Mouse (Mus musculus) thymus, postnatal 10 days (tissue): ENCODE results near the gene Hdac9.
"Not testable (repeated sequence)": the region's sequence is repeated elsewhere in the genome, so short reads cannot be mapped to it uniquely, and the experiment has no call there.

Source experiments
- DNase-seq, 2 experiments: peaks; one replicate each; pipeline ENCODE4 v3.0.0; 2021; ENCODE audit warnings: low spot score in 2 of 2

The Hdac9 gene

DNA sequence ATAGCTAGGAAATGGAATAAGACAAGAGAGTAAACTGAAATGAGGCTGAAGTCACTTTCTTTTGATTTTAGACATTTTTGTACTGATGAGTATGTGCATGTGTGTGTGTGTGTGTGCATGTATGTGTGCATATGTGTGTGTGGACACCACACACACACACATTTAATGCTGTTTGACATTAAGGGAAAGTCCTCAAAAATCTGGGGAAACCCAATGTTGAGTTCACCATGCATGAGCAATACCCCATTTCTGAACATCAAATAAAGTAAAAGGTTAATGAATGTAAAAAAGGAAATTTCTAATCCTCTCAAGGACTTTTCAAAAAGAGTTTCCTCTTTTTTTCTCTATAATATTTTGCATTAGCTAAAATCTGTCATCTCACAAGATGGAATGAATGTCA is 427.3 kb downstream of the Hdac9 start:
- DNase-seq: no peak

- no peak for DNase-seq
Observed at GRCm38 (mm10) chr12:34487666-34488065, 429.2 kb downstream of the Hdac9 start.

GRCm38 (mm10) chr12:34487021-34487420 is 429.9 kb downstream of the Hdac9 start:
- no peak for DNase-seq

- DNase-seq: no peak
Observed at GRCm38 (mm10) chr12:34486016-34486415, 430.9 kb downstream of the Hdac9 start.

- no peak for DNase-seq
Observed at GRCm38 (mm10) chr12:34481702-34482101, 435.2 kb downstream of the Hdac9 start.

GRCm38 (mm10) chr12:34472949-34473651 is 443.8 kb downstream of the Hdac9 start:
- DNase-seq: no peak

DNA sequence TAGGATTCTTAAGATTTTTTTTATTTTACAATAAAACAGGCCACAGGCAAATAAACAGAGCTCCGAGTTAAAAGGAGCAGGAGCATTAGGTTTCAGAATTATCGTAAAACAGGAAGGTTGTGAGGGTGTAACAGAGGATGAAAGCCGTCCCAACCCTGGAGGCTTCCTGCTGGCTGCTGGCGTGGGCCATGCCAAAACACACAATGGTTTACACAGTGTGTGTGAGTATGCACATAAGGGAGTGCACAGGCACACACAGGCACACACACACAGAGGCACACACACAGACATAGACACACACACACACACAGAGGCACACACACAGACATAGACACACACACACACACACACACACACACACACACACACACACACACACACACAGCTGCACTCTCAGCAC is 444.4 kb downstream of the Hdac9 start:
- no peak for DNase-seq

- DNase-seq: no peak
Observed at GRCm38 (mm10) chr12:34461728-34462127, 455.2 kb downstream of the Hdac9 start.

DNA sequence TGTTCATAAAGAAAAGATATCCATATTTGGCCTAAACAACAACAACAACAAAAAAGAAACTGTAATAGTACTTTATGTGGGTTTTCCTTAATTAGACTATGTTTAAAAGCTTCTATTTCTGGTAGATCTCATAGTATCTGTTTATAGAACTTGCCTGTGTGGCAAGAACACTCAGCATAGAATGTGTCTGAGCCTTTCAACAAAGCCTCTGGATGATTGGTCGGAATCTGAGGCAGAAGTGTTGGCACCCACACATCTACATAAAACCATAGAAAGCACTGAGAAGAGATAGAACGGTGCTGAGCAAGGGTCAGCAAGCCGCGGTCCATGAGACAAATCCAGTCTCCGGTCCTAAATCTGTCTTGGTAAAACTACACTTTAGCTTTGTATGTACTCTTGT is 464.3 kb downstream of the Hdac9 start:
- DNase-seq: no peak

DNA sequence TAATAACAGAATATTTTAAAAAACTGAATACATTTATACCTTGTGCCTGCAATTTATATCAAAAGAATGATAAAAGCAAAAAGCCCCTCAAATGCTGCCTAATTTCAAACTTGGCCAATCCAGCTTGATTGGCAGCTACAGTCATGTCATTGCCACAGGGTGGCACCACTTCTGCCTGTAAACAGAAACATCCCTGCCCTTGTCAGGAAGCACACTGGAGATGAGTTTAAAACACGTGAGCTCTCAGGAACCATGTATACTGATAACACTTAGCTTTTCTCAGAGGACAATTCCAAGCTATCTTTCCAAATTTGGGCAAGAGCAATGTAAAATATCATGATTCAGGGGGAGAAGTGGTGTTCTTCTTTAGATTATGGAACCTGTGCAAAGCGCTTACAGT is 465.7 kb downstream of the Hdac9 start:
- no peak for DNase-seq

- not testable (repeated sequence) for DNase-seq
Observed at GRCm38 (mm10) chr12:34444724-34445123, 472.2 kb downstream of the Hdac9 start.

DNA sequence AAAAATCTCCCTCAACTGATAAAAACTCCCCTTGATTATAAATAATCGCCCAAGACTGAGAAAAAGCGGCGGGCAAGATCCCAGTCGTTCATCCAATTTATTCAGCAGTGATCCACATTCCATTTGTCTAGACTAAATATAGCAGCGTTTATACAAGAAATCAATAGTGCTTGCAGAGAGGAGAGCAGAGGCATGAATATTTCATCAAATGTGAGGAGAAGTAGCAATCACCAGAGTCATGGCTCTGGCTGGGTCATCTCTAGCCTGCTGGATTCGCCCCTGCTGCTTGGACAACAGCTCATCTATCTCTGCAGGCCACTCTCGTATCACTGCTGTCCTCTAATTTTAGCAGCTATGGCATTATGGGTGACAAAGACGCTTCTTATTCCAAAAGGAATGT is 476.0 kb downstream of the Hdac9 start:
- DNase-seq: no peak

DNA sequence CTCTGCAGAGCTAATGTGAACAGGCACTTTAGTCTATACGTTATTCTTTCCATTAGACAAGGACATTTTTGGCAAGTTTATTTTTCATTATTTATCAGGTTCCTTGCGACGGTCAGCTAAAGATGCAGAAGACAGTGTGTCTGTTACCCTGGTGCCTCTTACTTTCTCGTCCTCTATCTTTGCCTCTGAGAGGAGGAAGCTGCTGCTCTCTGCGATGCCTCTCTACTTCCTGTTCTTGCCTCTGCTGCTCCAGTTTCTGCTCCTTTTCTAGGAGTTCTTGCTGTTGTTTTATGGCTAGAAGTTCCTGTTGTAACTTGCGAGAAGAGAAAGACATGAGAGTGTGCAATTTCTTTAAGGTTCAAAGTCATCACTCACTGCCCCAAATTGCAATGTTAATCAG is 484.0 kb downstream of the Hdac9 start:
- DNase-seq: peak in 1 of 2 experiments; percentile 5

DNA sequence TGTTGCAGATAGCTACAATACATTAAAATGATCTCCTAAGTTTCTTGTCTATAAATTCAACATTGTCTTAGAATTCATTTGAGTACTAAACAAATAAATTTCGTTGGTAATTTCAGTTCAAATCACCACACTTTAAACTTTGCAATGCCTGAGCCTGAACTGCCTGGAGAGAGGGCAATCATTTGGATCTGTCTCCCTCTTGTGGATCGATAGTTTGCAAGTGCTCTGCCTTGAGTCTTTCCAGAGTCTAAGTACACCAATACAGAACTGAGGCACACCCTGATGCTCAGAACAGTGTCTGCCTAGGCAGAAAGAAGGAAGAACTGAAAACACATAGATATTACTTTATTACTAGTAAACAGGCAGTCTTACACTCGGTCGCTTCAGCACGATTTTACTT is 484.4 kb downstream of the Hdac9 start:
- peak in 1 of 2 experiments; percentile 6 for DNase-seq

GRCm38 (mm10) chr12:34431832-34432231 is 485.1 kb downstream of the Hdac9 start:
- no peak for DNase-seq

DNA sequence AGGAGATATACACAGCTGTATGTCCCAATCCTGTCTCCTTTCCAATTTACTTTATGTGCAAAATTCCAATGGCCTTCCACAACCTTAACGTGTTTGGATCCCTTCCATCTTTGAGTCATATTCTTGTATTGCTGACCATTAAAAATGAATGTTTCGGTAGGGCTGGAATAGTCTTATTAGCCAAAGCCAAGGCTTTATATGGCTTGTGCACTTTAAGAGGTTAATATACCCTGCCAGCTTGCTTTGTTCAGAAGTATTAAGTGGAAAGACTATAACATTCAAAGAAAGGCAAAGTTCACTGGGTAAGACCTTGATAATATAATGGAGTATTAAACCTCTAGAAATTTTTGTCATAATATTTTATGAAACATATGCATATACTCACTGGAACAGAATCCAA is 491.4 kb downstream of the Hdac9 start:
- no peak for DNase-seq

DNA sequence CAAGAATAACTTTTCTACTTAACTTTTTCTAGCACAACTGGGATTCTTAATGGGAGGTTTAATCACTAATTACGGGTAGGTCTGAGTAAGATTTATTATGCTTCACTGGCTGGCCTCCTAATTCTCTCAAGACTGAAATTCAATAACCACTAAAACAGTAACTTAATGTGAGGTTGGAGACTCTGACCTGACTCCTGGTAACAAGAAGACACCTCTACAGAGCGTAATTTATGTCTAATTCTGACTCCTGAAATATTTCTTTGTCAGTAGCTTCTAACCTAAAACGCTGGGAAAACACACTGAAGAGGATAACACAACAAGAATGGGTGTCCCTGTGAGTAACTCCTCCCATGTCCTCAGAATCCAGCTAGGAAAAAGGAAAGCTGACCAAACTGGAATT is 508.8 kb downstream of the Hdac9 start:
- no peak for DNase-seq

DNA sequence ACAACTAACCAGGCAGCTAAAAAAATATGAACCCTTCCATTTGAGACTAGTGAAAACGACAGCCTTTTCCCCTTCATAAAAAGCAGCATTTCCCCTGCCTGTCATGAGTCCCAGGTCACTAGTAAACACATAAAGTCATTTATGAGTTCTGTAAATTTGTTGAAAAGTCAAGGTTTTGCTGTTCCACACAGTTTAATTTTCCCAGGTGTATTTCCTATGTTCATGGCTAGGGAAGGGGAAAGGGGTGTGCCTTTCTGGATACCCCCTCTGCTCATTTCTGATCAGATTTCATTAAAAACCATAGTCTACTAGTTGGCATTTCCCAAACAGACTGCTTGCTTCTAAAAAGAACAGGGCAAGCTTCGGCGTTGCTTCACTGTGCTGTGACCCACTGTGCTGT is 509.8 kb downstream of the Hdac9 start:
- no peak for DNase-seq

- DNase-seq: no peak
Observed at GRCm38 (mm10) chr12:34402065-34402464, 514.8 kb downstream of the Hdac9 start.

GRCm38 (mm10) chr12:34398611-34399010 is 518.3 kb downstream of the Hdac9 start:
- DNase-seq: no peak

GRCm38 (mm10) chr12:34394342-34394741 is 522.6 kb downstream of the Hdac9 start:
- no peak for DNase-seq

- DNase-seq: no peak
Observed at GRCm38 (mm10) chr12:34379681-34380080, 537.2 kb downstream of the Hdac9 start.

- DNase-seq: no peak
Observed at GRCm38 (mm10) chr12:34378637-34379036, 538.3 kb downstream of the Hdac9 start.

- no peak for DNase-seq
Observed at GRCm38 (mm10) chr12:34351906-34352305, 565.0 kb downstream of the Hdac9 start.
